Mouse (Mus musculus): Measurements from ENCODE around the gene Cntln.

Cntln gene

DNA sequence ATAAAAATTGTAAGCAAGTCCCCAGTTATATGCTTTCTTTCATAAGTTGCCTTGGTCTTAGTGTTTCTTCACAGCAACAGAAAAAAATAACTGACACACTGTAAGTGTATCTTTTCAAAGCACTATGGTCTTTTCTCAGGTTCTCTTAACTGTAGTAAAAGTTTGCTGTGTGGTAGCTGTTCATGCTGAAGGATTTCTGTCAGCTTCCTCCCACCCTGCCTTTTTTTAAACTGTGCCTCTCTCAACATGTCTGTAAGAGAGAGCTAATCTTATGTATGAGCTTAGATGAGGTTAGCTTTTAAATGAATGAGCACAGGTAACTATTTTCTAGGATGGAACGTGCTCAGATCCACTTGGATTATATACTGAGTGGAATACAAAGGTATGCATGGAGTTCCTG lies 170.5 kb downstream of the Cntln start:
- DNase-seq (ENCODE audit: low spot score), result no peak

DNA sequence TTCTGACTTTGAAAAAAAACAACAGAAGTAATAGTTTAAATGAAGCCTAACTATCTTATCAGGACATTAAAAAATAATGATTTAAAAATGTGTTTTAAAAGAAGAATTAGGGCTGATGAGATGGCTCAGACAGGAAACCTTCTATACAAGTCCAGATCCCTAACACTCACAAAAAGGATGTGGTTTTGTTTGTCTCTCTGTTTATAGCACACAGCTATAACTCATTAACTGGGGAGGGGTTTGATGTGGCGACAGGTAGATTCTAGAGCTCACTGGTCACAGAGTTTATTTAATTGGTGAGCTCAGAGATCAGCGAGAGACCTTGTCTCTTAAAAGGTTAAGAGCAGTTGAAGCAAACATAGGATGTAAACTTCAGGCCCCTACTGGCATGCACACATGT lies 175.5 kb downstream of the Cntln start:
- no peak for DNase-seq (ENCODE audit: low spot score)

DNA sequence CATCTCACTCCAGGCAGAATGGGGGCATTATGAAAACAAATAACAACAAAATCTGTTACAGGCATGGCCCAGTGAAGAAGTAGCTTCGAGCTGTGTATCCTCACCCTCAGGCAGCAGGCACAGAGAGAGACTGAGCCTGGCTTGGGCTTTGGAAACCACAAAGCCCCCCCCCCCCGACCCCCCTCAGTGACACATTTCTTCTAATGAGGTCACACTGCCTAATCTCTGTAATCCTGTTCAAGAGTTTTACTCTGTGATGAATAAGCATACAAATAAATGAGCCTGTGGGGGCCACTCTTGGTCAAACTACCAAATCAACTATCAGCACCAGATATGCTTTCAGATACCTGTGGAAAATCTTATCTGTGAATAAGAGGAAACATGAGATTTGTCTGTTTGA lies 177.6 kb downstream of the Cntln start:
- DNase-seq (ENCODE audit: low spot score), result no peak

DNA sequence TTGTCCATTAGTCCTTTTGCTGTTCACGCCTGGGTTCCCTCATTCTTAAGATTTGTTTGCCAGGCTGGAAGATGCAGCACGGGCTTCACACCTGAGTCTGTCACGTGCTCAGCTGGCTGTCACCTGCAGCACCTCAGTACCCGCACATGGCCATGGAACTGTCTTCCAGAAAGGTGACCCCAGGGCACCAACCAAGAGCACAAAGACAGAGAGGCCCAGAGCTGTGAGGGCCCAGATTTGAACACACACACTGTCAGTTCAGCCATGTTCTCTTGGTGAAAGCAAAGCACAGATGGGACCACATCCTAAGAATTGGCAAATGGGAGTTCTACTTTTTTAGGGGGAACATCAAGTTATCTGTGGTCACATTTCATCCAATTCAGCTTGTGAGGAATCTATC lies 211.9 kb downstream of the Cntln start:
- DNase-seq (ENCODE audit: low spot score), result no peak

DNA sequence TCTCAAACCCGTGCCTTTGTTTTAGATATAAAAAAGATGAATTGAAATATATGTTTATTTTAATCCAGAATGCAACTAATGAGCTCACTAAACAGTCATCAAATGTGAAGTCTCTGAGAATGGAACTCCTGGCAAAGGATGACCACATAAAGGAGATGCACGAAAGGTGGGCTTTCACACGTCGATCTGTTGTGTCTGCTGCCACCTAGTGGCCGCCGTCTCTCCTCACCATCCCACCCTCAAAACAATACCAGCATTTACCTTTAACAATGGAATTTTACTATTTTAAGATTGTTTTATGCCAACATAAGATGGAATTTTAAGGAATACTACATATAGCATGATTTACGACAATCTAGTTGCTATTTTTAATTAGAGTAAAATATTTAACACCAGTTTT lies 212.6 kb downstream of the Cntln start:
- no peak for DNase-seq (ENCODE audit: low spot score)

DNA sequence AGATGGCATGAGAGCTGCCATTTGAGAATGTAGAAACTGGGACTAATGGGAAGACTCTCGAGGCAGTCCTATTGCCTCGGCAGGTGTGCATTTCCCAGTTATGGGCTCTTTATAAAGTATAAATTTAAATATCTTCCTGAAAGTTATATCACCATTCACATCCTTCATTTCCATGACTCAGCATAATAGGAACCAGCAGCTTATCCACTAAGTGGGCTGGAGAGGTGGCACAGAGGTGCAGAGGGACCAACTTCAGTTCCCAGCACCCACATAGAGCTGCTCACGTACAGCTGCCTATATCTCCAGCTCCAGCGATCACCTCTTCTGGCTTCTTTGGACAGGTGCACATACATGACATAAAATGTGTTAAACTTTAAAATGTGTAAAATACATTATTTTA lies 218.1 kb downstream of the Cntln start:
- DNase-seq (ENCODE audit: low spot score), result no peak

DNA sequence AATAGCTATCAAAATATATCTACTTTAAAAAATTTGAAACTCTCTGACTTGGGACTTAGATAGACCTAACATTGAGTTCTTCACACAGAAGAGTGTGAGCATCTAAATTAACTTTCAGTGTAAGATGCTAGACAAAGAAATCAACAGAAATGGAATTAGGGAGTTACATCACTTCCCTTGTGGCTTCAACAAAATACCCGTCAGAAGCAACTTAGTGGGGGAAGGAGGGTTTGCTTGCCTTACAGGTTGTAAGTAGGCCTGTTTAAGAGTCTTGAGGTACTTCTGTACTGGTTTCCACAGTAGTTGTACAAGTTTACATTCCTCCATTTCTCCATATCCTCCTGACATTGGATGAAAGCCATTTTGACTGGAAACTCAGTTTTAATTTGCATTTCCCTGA lies 222.3 kb downstream of the Cntln start:
- no peak for DNase-seq (ENCODE audit: low spot score)

DNA sequence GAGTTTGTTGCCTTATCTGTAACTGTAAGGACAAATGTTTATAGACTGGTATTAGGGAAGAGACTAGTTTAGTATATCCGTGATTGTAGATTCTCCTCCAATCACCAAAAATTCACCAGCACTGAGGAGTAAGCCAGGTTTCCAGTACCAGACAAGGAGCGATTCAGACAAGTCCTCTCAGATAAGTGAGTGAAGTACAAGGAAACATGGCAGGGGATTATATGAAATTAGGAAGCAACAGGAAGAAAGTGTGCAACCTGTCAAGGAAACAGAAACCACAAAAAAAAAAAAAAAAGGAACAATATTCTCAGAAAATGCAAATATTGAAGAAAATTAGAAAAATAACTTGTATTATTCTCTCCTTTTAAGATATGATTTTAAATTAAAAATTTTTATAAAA lies 222.9 kb downstream of the Cntln start:
- no peak for DNase-seq (ENCODE audit: low spot score)

DNA sequence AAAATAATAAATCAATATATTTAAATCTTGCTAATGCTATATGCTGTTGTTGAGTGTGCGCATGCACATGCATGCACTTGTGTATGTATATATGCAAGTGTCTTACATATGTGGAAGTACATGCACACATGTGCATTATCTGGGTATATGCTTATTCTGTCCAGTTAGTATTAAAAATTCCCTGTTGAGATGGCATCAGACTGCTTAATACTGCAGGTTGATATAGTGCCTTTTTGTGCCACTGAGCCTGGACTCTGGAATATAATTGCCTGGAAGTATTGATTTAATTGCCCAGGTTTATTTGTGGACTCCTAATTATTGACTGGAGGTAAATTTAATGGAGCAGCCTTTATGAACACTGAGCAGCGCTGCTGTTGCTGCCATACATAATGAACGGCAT lies 236.2 kb downstream of the Cntln start:
- no peak for DNase-seq (ENCODE audit: low spot score)

DNA sequence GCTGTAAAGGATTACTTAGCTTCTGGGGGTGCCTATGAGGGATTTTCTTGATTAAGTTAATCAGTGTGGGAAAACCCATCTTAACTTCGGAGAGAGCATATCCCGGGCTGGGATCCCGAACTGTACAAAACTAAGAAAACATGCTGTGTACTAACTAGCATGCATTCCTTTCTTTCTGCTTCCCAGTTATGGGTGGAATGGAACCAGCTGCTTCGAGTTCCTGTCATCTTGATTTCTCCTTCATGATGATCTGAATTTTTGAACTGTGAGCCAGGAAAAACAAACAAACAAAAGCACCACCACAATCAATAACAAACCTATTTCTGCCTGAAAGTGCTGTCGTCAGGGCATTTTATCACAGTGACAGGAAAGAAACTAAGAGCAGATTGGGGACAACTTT lies 265.6 kb downstream of the Cntln start:
- no peak for DNase-seq (ENCODE audit: low spot score)

DNA sequence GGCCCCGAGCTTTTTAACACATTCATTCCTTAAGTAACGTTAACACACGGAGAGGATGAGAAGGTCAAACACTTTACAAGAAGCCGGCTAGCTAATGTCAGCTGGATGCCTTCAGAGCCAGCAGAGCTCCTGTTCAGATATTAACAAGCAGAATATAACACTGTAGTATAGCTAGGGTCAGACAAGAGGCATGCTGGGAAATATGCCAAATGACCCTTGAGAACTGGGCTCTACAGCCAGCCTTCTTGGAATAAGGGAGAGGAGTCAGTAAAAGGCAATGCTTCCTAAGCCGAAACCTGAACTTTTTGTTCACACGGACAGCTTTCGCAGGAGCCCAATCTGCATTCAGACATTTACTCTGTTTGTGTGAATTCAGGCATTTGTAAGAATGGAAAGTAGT lies 267.8 kb downstream of the Cntln start:
- DNase-seq (ENCODE audit: low spot score), result no peak

DNA sequence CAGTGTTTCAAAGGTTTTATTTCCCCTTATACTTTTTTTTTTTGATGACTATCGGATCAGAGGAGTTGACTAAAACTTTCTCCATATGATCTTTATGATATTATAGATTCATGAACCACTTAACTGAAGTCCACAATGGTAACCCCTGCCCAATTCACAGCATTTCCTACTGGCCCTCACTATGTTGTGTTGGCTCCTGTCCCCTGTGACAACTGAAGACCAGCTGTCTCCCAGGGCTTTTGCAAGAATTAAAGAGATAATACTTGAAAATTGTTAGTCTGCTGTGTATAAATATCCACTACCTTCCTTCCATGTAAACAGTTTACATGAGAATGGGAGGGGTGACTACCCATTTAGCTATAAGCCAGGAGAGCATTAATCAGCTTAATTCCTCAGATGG lies 270.3 kb downstream of the Cntln start:
- no peak for DNase-seq (ENCODE audit: low spot score)

DNA sequence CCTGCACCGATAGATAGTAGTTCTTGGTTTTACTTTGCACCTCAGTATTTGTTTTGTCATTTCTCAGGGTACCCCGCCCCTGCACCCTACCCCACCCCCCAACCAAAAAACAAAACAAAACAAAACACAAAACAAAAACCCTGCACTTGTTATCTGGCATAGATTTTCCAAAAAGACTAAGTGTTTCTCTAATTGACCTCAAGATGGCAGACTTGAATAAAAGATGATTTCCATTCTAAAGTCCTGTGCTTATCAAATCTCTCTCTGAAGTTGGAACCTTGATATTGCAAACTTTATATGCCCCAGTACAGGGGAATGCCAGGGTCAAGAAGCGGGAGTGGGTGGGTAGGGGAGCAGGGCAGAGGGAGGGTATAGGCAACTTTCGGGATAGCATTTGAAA lies 277.0 kb downstream of the Cntln start:
- no peak for DNase-seq (ENCODE audit: low spot score)

DNA sequence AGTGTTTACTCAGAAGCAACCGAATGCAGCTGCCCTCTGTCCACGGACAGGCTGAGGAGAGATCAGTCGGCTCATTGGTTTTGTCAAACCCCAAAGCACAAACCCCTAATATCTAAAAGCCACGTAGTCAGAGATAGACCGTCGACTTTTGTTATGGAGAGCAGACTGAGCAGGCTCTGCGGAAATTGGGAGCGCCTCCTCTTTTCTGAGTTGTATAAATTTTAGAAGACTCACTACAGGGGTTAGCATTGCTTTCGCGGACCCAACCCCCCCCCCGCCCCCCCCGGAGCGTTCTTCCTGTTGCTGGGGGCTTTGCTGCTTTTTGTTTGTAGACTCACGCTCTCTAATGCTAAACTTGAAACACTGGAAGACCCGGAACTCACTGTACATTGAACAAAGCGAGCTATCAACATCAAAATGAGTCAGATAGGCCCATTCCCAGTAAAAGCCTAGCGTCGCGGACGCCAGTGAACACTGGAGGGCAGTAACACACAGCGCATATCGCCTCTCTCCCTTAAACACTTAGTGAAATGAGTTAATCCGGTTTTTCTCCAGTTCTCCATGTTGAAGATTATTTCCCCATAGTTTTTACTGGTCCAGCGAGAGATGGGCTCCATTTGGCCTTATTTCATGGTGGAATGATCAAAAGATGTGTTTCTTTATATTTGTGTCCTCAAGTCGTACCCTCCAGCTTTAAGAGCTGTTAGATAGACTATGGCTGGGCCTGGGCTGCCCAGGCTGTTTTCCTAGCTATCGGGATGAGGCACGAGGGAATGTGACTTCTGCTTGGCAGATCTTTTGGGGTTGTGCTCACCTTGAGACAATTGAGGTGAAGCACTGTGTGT lies 278.6 kb downstream of the Cntln start:
- DNase-seq (ENCODE audit: low spot score), result no peak

DNA sequence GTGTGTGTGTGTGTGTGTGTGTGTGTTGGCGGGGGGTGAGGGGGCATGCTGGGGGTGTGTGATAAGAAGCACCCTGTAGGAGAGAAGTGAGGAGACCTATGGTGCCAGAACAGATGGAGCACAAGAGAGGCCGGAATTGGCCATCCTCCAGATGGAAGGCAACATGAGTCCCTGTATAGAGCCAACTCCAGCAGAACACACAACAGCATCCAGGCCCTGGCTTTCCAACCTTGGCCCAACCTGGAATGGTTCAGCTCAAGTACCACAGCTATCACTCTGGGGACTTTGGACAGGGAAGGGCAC lies 279.2 kb downstream of the Cntln start:
- DNase-seq (ENCODE audit: low spot score), result no peak

DNA sequence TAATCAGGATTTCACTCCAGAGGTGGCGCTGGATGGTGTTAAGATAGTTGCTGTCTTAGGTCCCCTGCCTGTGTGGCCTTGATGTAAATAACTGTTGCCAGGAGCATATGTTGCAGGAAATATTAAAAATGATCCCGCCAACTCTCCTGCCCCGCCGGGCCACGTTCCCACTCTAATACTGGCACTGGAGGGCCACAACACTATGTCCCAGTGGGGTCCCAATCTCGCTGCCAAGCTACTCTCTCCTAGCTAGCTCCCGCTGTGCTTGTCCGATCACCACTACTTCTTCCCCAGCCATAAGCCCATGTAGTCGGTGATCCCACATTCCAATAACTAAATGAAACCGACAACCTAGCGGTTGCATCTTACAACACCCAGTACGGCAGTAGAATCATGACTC lies 283.9 kb downstream of the Cntln start:
- no peak for DNase-seq (ENCODE audit: low spot score)

DNA sequence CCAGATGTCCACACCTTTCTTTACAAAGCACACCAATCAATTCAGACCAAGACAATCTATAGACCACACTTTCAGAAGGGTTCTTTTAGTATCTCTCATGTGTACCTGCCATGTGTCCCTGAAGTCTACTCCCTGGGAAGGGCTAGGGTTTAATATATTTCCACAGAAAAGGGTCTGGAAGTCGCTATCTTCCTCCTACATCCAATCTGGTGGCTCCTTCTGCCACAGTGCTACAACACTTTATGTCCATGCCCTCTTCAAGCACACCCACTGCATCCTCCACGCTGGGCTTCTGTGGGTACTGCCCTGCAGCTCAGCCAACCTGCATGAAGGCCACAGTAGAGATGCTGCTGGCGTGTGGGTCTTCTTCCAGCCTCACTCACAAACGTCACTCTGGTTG lies 291.4 kb downstream of the Cntln start:
- DNase-seq (ENCODE audit: low spot score), result no peak

DNA sequence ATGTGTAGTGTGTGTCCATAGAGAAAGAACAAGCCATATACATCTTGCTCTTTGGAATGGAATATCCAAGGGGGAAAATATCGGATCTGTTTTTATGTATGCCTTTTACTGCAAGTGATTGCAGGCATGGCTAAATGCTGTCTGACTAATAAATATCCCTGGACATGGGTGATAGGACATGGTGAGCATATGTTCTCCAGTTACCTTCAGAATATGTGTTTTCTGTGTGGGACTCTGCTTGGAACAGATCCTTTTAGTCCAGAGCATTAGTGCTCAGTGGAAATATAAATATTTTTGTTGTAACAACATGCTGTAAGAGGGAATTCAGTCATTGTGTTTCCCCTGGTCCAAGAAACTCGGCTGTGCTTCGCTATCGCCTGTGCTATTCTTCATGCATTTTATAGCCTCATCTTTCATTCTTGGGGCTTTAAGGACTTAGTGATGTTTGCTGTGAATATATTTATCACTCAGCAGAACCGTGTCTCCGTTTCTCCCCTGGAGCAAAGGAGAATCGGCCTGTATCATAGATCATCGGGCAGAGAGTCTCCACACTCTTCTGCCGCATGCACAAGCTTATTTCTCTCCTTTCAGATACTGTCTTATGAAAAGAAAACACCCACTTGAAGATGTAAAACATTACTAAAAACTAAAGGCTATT lies 294.4 kb downstream of the Cntln start:
- DNase-seq (ENCODE audit: low spot score), result no peak
